Mouse (Mus musculus) thymus, postnatal 0 days (tissue): Measurements from ENCODE around the gene Cct5. TPM values are rescaled to one million over a fixed set of nuclear protein-coding genes. Genes with fewer than 3 reads are reported as not detected.

ENCODE experiments used
- DNase-seq: peaks from one replicate; pipeline ENCODE4 v3.0.0-alpha.2; 2015; ENCODE audit warnings: low spot score
- polyA plus RNA-seq: library from polyadenylated mRNA; unstranded; fragments of >200 nt; fragmentation: Nextera tagmentation; extraction: Ambion mirVana; gene quantifications from 2 replicates; pipeline ENCODE4 v1.2.1, GENCODE M21; 2015

Gene Cct5
- polyA plus RNA-seq, 1 experiment from 2014 or later, result 463 TPM

DNA sequence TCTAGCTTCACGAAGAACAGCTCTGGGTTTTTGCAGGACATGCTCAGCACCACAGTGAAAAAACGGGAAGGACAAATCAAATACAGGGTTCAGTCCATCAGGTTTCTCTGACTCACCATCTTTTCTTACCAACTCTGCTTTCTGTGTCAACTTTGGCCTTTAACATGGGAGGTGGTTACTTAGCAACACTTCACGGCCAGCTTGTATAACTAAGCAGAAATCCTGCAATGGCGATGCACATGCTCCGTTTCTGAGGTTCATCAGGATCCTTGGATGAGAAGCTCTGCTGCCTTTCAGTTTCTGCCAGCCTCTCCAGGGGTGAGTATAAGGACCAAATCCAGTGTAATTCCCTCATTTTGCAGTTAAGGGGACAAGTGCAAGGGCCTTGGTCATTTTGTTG is 36.4 kb downstream of the Cct5 start, which contains the start of gene Cmbl:
Cmbl (plus strand) TSS at position 206 of the 400 bp plus-strand sequence.
- no peak for DNase-seq

DNA sequence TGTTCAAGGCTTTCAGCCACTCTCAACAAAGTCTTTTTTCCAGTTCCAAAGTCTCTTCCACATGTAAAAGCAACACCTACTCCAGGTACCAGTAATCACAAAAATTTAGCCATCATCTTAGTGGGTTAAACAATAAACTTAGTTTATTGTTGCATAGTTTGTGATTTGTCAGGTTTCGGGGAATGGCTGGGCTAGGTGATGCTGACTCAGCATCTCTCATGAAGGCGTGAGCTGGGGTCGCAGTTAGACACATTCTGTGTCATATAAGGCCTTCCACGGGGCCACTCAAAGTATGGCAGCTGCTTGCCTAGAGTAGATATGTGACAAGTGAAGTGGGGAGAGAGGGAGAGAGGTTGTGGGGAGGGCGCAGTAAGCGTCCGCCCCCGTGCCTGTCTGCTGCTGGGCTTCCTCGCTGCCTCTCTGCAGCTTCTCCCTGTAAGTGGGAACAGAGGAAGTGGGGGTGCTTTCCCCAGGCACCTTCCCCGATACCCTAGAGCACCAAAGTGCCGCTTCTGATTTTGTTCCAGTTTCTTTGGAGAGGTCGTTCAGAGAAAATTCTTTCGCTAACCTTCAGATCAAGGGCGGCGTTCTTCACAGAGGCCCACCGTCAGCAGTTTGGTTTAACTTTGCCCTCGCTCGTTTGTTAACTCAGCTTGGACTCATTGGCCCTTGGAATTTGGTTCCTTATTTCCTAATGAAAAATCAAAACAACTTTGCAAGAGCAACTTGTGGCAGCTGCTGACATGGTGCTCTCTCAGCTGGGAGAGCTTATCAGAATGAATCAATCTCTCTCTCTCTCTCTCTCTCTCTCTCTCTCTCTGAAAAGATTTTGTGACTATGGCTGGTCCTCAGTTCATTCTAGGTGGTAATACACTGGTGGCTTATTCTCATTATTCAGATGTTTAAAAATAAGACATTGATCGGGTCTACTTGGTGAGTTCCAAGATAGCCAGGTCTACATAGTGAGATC is 37.7 kb downstream of the Cct5 start:
- no peak for DNase-seq

DNA sequence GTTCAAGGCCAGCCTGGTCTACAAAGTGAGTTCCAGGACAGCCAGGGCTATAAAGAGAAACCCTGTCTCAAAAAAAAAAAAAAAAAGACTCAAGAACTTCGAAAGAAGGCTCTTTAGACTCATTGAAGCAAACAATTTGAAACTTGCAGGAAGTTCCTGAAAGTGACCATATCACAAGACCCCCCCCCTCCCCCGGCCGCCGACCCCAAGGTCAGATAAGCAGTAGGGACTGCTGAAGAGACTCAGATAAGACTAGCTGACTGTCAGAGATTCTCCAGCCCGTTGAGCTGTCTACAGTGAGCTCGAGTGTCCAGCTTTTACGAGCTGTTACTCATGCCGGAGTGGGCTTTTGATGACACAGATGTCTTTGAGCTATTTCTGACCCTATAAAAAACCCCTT is 38.8 kb downstream of the Cct5 start:
- DNase-seq, result no peak

DNA sequence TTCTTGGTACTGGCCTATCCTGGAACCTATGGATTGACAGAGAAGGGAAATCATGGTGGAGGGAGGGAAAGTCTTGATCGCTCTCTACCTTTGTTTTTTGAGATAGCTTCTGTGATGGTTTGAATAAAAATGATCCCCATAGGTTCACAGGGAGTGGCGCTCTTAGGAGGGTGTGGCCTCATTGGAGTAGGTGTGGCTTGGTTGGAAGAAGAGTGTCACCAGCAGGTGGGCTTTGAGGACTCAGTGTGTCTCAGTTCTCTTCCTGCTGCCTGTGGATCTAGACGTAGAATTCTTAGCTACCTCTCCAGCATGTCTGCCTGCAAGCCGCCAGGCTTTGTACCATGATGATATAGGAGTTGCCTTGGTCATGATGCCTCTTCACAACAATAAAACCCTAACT is 39.6 kb downstream of the Cct5 start:
- no peak for DNase-seq

DNA sequence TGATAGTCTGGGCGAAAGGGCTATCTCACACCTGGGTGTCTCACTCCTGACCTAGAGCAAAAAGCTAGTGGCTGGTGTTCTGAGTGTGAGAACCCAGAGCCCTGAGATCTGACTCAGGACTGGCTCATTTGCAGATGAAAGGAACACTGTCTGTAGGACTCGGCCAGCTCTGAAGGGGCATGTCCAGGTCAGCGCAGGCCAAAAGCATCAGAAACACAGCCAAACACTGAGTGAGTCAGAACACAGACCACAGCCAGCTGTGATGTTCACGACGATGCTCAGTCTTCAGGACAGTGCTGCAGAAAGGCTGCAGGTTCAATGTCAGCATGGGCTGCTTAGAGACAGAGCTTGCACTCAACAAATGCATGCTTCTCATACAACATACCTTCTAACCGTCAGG is 40.2 kb downstream of the Cct5 start:
- DNase-seq, result no peak

DNA sequence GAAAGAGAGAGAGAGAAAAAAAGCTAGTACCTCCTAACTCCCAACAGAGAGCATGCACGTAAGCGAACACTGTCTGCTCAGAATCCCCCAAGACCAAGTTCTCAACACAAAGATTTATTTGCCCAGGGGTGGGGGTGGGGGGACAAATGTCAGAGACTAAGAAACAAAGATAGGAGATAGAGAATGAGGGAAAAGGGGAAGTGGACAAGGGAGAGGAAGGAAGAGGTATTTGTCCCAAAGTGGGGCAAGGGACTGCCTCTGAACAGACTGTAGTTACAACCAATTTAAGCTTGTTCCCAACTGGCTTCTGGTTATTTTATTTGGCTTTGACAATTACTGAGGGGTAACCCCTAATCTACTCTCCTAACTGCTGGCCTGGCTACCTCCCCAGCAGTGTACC is 46.7 kb downstream of the Cct5 start:
- no peak for DNase-seq

DNA sequence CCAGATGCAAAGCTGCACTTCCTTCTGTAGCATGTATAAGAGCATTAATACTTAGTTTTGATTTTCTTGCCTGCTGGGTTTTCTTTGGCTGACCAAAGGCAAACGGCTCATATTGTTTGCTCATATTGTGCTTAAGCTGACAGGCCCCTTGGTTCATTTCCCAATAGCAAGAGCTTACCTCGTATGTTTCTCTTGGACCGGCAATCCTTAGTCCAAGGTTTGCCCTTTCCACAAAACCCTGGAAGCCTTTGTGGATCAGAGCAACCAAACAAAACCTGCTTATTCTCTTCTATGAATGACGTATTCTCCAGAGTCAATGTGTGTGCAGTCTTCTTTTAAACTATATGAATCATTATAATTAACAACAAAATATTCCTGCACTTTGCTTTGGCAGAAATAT is 51.2 kb downstream of the Cct5 start:
- no peak for DNase-seq

DNA sequence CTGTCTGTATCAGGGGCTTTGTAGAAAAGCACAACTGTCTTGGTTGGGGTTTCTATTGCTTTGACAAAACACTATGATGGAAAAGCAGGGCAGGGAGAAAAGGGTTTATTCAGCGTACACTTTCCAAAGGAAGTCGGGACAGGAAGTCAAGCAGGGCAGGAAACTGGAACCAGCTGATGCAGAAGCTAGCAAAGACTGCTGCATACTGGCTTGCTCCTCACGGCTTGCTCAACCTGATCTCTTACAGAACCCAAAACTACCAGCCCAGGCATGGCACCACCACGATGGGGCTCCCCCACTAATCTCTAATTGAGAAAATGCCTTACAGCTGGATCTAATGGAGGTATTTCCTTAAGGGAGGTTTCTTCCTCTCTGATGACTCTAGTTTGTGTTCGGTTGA is 54.2 kb downstream of the Cct5 start:
- DNase-seq, result no peak

DNA sequence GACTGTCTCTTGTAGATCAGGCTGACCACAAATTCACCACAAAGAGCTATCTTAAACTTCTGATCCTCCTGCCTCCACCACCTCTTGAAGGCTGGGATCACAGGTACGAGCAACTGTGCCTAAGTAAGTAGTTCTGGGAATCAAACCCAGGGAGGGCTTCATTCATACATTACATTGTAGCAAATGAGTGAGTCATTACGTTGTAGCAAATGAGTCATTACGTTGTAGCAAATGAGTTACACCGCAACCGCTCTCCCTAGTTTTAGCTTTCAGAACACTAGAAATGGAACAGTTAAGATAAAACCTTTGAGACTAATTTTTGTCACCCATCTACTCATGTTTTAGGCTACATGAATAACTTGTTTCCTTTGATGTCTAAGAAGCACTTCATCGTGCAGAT is 55.3 kb downstream of the Cct5 start:
- no peak for DNase-seq

DNA sequence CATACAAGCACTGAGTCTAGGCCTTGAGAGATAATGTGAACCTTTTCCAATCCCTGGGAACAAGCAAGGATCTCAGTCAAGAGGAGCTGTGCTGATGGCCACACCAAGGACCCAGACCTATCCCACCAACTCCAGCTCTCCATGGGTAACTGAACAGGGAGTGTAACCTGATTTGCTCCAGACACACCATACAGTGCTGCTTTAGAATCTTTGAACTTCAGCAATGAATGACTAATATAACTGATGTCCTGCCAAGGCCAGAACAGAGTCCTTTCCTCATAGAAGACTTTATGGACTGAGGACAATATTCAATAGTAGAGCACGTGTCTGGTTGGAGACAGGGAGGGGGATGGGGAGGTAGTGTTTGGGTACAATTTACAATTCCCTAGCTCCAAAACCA is 56.5 kb downstream of the Cct5 start:
- DNase-seq, result no peak

DNA sequence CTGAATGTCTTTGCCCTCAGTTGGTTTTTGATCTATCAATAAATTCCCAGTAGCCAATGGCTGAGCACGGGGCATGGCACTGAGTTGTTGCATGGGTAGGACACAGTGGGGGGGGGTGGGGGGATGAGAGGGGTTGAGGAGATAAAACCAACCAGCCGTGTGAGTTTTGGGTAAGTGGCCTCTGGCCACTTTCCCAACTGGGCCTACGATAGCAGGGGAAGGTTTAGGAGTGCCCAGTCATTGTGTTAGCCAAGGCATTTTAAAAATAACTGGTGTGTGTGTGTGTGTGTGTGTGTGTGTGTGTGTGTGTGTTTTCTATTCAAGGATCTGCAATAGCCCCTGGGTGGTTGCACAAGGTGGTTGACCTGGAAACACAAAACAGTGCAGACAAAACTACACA is 58.4 kb downstream of the Cct5 start:
- no peak for DNase-seq

DNA sequence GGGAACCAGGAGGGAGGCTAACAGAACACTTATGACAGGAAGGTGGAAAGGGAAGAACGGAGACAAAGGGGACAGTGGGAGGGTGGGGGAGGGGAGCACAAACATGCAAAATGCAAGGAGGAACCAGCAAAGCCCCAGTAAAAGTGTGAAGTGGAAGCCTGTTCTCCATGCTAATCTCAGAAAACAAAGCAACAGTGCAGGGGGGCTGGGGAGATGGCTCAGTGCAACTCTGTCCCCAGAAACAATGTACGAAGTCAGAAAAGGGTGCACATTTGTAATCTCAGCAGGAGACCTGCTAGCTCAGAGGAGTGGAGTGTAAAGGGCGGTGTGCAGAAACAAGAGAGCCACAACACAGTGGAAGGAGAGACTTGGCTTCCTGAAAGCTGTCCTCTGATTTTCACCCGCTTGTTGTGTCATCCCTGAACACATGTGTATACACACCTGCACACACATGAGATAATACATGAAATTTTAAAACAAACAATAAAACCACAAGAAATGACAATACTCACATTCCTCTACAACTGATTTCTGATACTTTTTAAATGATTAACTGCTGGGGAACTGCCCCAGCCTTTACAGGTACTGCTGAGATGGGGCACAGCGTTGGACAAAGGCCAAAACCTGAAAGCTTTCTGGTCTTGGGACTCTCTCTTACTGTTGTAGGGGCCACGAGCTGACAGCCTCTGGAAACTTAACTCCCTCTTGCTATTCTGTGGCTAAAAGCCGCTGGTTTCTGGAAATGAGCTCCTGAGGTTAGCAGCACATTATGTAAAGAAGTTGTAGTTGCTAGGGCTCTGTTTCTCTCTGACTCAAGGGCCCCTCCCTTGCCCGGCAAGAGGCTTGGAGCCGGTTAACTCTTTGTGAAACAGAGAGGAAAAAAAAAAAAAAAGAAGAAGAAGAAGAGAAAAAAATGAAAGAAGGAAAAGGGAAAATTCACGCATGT is 59.3 kb downstream of the Cct5 start:
- DNase-seq, result no peak

Other genes starting within 250 kb of the Cct5 start
- 10.8 and 11.2 TPM in 2 replicates for gene Ankrd33b, start 234.1 kb downstream of the Cct5 start, polyA plus RNA-seq
- gene Ropn1l, start 148.1 kb downstream of the Cct5 start, polyA plus RNA-seq, result 1.0 and 1.4 TPM in 2 replicates
- 19.6 and 20.7 TPM in 2 replicates for gene March6, start 70.8 kb downstream of the Cct5 start, polyA plus RNA-seq
- gene Cmbl, start 36.4 kb downstream of the Cct5 start, polyA plus RNA-seq, result 2.8 and 3.0 TPM in 2 replicates
- 14.9 TPM in 2 replicates for gene Fam173b, start within 50 bp of the Cct5 start, polyA plus RNA-seq